Mouse (Mus musculus): ENCODE data around the gene Ube2d2b.

- TF ChIP-seq CTCF (IDR thresholded peaks at IDR 0.05; ENCODE audit: low read depth, low read length): no peak
- no peak for TF ChIP-seq POLR2A (IDR thresholded peaks at IDR 0.05; ENCODE audit: borderline replicate concordance, low read depth, low read length)
These were observed 17.4 kb downstream of the Ube2d2b start for GRCm38 (mm10) chr5:107847349-107847748.
